Mouse (Mus musculus): ENCODE measurements at regions not wholly inside any gene's neighbourhood (a gene's known extent, or its start where the extent isn't known, plus 50 kb on each side); places are given as distances from the start of the nearest gene placed in this dataset.

GRCm38 (mm10) chr17:70910238-70910637, 56.9 kb upstream of the Tgif1 start:
- no peak overlapping the region for H3K4me3 ChIP-seq (replicated peaks; ENCODE audit: low read depth, low read length)
- H3K9ac ChIP-seq (ENCODE audit: low read depth, low read length): no peak overlapping the region
- H3K4me2 ChIP-seq (ENCODE audit: low read length): no peak overlapping the region
- TF ChIP-seq CTCF (IDR thresholded peaks at IDR 0.05; ENCODE audit: low read depth): peak; percentile 56
- no peaks in the 10 kb centered on the region for H3K27me3 ChIP-seq (ENCODE audit: insufficient read depth, low read length)
- no peaks in the 10 kb centered on the region for H3K4me1 ChIP-seq (replicated peaks; ENCODE audit: insufficient read depth, low read length)
- H3K27ac ChIP-seq: no peak overlapping the region
- DNase-seq (ENCODE audit: low spot score): peak; percentile 18
- H3K36me3 ChIP-seq (ENCODE audit: insufficient read depth, low read length): no peaks in the 10 kb centered on the region
- WGBS: 97% methylated on average over 2 of the region's 2 CpGs
- no peaks in the 10 kb centered on the region for H3K9me3 ChIP-seq (replicated peaks; ENCODE audit: low read length)
- no peak for ATAC-seq (replicated peaks; ENCODE audit: low FRiP score, low read depth)

GRCm38 (mm10) chr17:70909573-70909972, 56.2 kb upstream of the Tgif1 start:
- ATAC-seq (replicated peaks; ENCODE audit: low FRiP score, low read depth): no peak
- H3K36me3 ChIP-seq (ENCODE audit: insufficient read depth, low read length): no peaks in the 10 kb centered on the region
- 52% methylated on average over 3 of the region's 3 CpGs for WGBS
- no peaks in the 10 kb centered on the region for H3K9me3 ChIP-seq (replicated peaks; ENCODE audit: low read length)
- no peak overlapping the region for H3K4me2 ChIP-seq (ENCODE audit: low read length)
- H3K27ac ChIP-seq: no peak overlapping the region
- H3K4me1 ChIP-seq (replicated peaks; ENCODE audit: insufficient read depth, low read length): no peaks in the 10 kb centered on the region
- H3K4me3 ChIP-seq (replicated peaks; ENCODE audit: low read depth, low read length): no peak overlapping the region
- no peaks in the 10 kb centered on the region for H3K27me3 ChIP-seq (ENCODE audit: insufficient read depth, low read length)
- DNase-seq (ENCODE audit: low spot score): no peak
- no peak for TF ChIP-seq CTCF (IDR thresholded peaks at IDR 0.05; ENCODE audit: low read depth)
- no peak overlapping the region for H3K9ac ChIP-seq (ENCODE audit: low read depth, low read length)

GRCm38 (mm10) chr17:70908328-70908727, 55.0 kb upstream of the Tgif1 start:
- H3K4me1 ChIP-seq (replicated peaks; ENCODE audit: insufficient read depth, low read length): no peaks in the 10 kb centered on the region
- H3K36me3 ChIP-seq (ENCODE audit: insufficient read depth, low read length): no peaks in the 10 kb centered on the region
- H3K4me2 ChIP-seq (ENCODE audit: low read length): no peak overlapping the region
- no peak for TF ChIP-seq CTCF (IDR thresholded peaks at IDR 0.05; ENCODE audit: low read depth)
- H3K9ac ChIP-seq (ENCODE audit: low read depth, low read length): no peak overlapping the region
- DNase-seq (ENCODE audit: low spot score) (no peak), ATAC-seq (replicated peaks; ENCODE audit: low FRiP score, low read depth) (no peak)
- no peaks in the 10 kb centered on the region for H3K9me3 ChIP-seq (replicated peaks; ENCODE audit: low read length)
- no peaks in the 10 kb centered on the region for H3K27me3 ChIP-seq (ENCODE audit: insufficient read depth, low read length)
- WGBS: 90% methylated on average over 2 of the region's 2 CpGs
- no peak overlapping the region for H3K4me3 ChIP-seq (replicated peaks; ENCODE audit: low read depth, low read length)
- H3K27ac ChIP-seq: no peak overlapping the region
